Mouse (Mus musculus): Measurements from ENCODE around the gene Abcb8. TPM values are rescaled to one million over a fixed set of nuclear protein-coding genes. Genes with fewer than 3 reads are reported as not detected.

Gene Abcb8
- polyA plus RNA-seq, 1 experiment from 2014 or later: 55.2 TPM

- Histone ChIP-seq H3K4me3 (ENCODE audit: low read depth, low read length) (no peak overlapping the region), H3K36me3 (ENCODE audit: control insufficient read depth, insufficient read depth, low read length) (no peaks in the 10 kb centered on the region), H3K27ac (ENCODE audit: low read depth, low read length) (no peak overlapping the region), H3K4me2 (no peak overlapping the region), H3K27me3 (replicated peaks; ENCODE audit: control insufficient read depth, insufficient read depth, low read length) (peaks cover 45% of the 10 kb centered on the region), H3K9me3 (ENCODE audit: control insufficient read depth, low read length) (no peaks in the 10 kb centered on the region), H3K9ac (ENCODE audit: low read depth, low read length) (no peak overlapping the region), H3K4me1 (replicated peaks; ENCODE audit: control insufficient read depth, insufficient read depth, low read length) (peaks cover 31% of the 10 kb centered on the region)
- DNase-seq (ENCODE audit: low spot score) (no peak), ATAC-seq (replicated peaks; ENCODE audit: low FRiP score) (no peak)
- 85% methylated on average over 5 of the region's 5 CpGs for WGBS
These were observed 8.1 kb upstream of the Abcb8 start for GRCm38 (mm10) chr5:24385374-24385773.

GRCm38 (mm10) chr5:24385887-24386550 lies 7.4 kb upstream of the Abcb8 start:
- peaks cover 44% of the 10 kb centered on the region for H3K27me3 ChIP-seq (replicated peaks; ENCODE audit: control insufficient read depth, insufficient read depth, low read length)
- whole genome bisulfite sequencing: 79% methylated on average over 10 of the region's 10 CpGs
- H3K36me3 ChIP-seq (ENCODE audit: control insufficient read depth, insufficient read depth, low read length): no peaks in the 10 kb centered on the region
- H3K4me3 ChIP-seq (ENCODE audit: low read depth, low read length): no peak overlapping the region
- H3K9ac ChIP-seq (ENCODE audit: low read depth, low read length): no peak overlapping the region
- no peak overlapping the region for H3K4me2 ChIP-seq
- ATAC-seq (replicated peaks; ENCODE audit: low FRiP score) (no peak), DNase-seq (ENCODE audit: low spot score) (no peak)
- H3K4me1 ChIP-seq (replicated peaks; ENCODE audit: control insufficient read depth, insufficient read depth, low read length): peaks cover 31% of the 10 kb centered on the region
- H3K27ac ChIP-seq (ENCODE audit: low read depth, low read length): no peak overlapping the region
- H3K9me3 ChIP-seq (ENCODE audit: control insufficient read depth, low read length): no peaks in the 10 kb centered on the region

- Histone ChIP-seq H3K27me3 (replicated peaks; ENCODE audit: control insufficient read depth, insufficient read depth, low read length) (peaks cover 43% of the 10 kb centered on the region), H3K9ac (ENCODE audit: low read depth, low read length) (peak overlapping the region; percentile 62), H3K4me3 (ENCODE audit: low read depth, low read length) (peak overlapping the region; percentile 53), H3K27ac (ENCODE audit: low read depth, low read length) (no peak overlapping the region), H3K9me3 (ENCODE audit: control insufficient read depth, low read length) (no peaks in the 10 kb centered on the region), H3K36me3 (ENCODE audit: control insufficient read depth, insufficient read depth, low read length) (no peaks in the 10 kb centered on the region), H3K4me1 (replicated peaks; ENCODE audit: control insufficient read depth, insufficient read depth, low read length) (peaks cover 31% of the 10 kb centered on the region), H3K4me2 (peak overlapping the region; percentile 87)
- 1% methylated on average over 72 of the region's 73 CpGs for WGBS
- DNase-seq (ENCODE audit: low spot score) (peak; percentile 53), ATAC-seq (replicated peaks; ENCODE audit: low FRiP score) (no peak)
These were observed 5.9 kb upstream of the Abcb8 start for GRCm38 (mm10) chr5:24387264-24388241.

GRCm38 (mm10) chr5:24388246-24388915 lies 5.1 kb upstream of the Abcb8 start:
- H3K9me3 ChIP-seq (ENCODE audit: control insufficient read depth, low read length): no peaks in the 10 kb centered on the region
- ATAC-seq (replicated peaks; ENCODE audit: low FRiP score) (no peak), DNase-seq (ENCODE audit: low spot score) (no peak)
- peak overlapping the region; percentile 62 for H3K9ac ChIP-seq (ENCODE audit: low read depth, low read length)
- H3K4me1 ChIP-seq (replicated peaks; ENCODE audit: control insufficient read depth, insufficient read depth, low read length): peaks cover 28% of the 10 kb centered on the region
- H3K27me3 ChIP-seq (replicated peaks; ENCODE audit: control insufficient read depth, insufficient read depth, low read length): peaks cover 43% of the 10 kb centered on the region
- H3K4me3 ChIP-seq (ENCODE audit: low read depth, low read length): peak overlapping the region; percentile 53
- no peak overlapping the region for H3K27ac ChIP-seq (ENCODE audit: low read depth, low read length)
- H3K4me2 ChIP-seq: peak overlapping the region; percentile 87
- WGBS: 24% methylated on average over 26 of the region's 26 CpGs
- H3K36me3 ChIP-seq (ENCODE audit: control insufficient read depth, insufficient read depth, low read length): no peaks in the 10 kb centered on the region

GRCm38 (mm10) chr5:24389011-24389657 lies 4.3 kb upstream of the Abcb8 start:
- H3K27me3 ChIP-seq (replicated peaks; ENCODE audit: control insufficient read depth, insufficient read depth, low read length): peaks cover 43% of the 10 kb centered on the region
- H3K27ac ChIP-seq (ENCODE audit: low read depth, low read length): no peak overlapping the region
- no peak overlapping the region for H3K9ac ChIP-seq (ENCODE audit: low read depth, low read length)
- H3K4me2 ChIP-seq: peak overlapping the region; percentile 0; the same call in 1 of the 2 replicates
- peaks cover 29% of the 10 kb centered on the region for H3K4me1 ChIP-seq (replicated peaks; ENCODE audit: control insufficient read depth, insufficient read depth, low read length)
- no peaks in the 10 kb centered on the region for H3K36me3 ChIP-seq (ENCODE audit: control insufficient read depth, insufficient read depth, low read length)
- DNase-seq (ENCODE audit: low spot score) (no peak), ATAC-seq (replicated peaks; ENCODE audit: low FRiP score) (peak; percentile 16; the same call in 1 of the 2 replicates)
- H3K9me3 ChIP-seq (ENCODE audit: control insufficient read depth, low read length): no peaks in the 10 kb centered on the region
- H3K4me3 ChIP-seq (ENCODE audit: low read depth, low read length): no peak overlapping the region
- WGBS: 49% methylated on average over 6 of the region's 7 CpGs

GRCm38 (mm10) chr5:24389658-24390020 lies 3.8 kb upstream of the Abcb8 start:
- DNase-seq (ENCODE audit: low spot score): no peak
- Histone ChIP-seq H3K4me3 (ENCODE audit: low read depth, low read length) (no peak overlapping the region), H3K9me3 (ENCODE audit: control insufficient read depth, low read length) (no peaks in the 10 kb centered on the region), H3K27ac (ENCODE audit: low read depth, low read length) (no peak overlapping the region), H3K4me2 (peak overlapping the region; percentile 0; the same call in 1 of the 2 replicates), H3K27me3 (replicated peaks; ENCODE audit: control insufficient read depth, insufficient read depth, low read length) (peaks cover 42% of the 10 kb centered on the region), H3K9ac (ENCODE audit: low read depth, low read length) (no peak overlapping the region), H3K36me3 (ENCODE audit: control insufficient read depth, insufficient read depth, low read length) (no peaks in the 10 kb centered on the region), H3K4me1 (replicated peaks; ENCODE audit: control insufficient read depth, insufficient read depth, low read length) (peaks cover 24% of the 10 kb centered on the region)
- ATAC-seq (replicated peaks; ENCODE audit: low FRiP score): no peak
- WGBS: 77% methylated on average over 4 of the region's 4 CpGs

GRCm38 (mm10) chr5:24391864-24392263 lies 1.6 kb upstream of the Abcb8 start, which contains the start of gene Atg9b:
Gene Atg9b, minus strand, starts transcription at chr5:24392143.
- DNase-seq (ENCODE audit: low spot score): no peak
- no peaks in the 10 kb centered on the region for H3K9me3 ChIP-seq (ENCODE audit: control insufficient read depth, low read length)
- H3K9ac ChIP-seq (ENCODE audit: low read depth, low read length): no peak within 1 kb of the TSS
- H3K36me3 ChIP-seq (ENCODE audit: control insufficient read depth, insufficient read depth, low read length): 0 out of 2 replicates have a peak, but pooled peaks cover 3% of the 10 kb centered on the region
- H3K4me1 ChIP-seq (replicated peaks; ENCODE audit: control insufficient read depth, insufficient read depth, low read length): peaks cover 27% of the 10 kb centered on the region
- peaks cover 28% of the 10 kb centered on the region for H3K27me3 ChIP-seq (replicated peaks; ENCODE audit: control insufficient read depth, insufficient read depth, low read length)
- no peak within 1 kb of the TSS for H3K27ac ChIP-seq (ENCODE audit: low read depth, low read length)
- no peak within 1 kb of the TSS for H3K4me2 ChIP-seq
- WGBS: 91% methylated on average over 7 of the region's 7 CpGs
- no peak for ATAC-seq (replicated peaks; ENCODE audit: low FRiP score)
- H3K4me3 ChIP-seq (ENCODE audit: low read depth, low read length): no peak within 1 kb of the TSS

GRCm38 (mm10) chr5:24392724-24393123 lies 739 bp upstream of the Abcb8 start:
- WGBS: 69% methylated on average over 7 of the region's 7 CpGs
- no peak for DNase-seq (ENCODE audit: low spot score)
- Histone ChIP-seq H3K9me3 (ENCODE audit: control insufficient read depth, low read length) (no peaks in the 10 kb centered on the region), H3K4me2 (no peak overlapping the region), H3K4me1 (replicated peaks; ENCODE audit: control insufficient read depth, insufficient read depth, low read length) (peaks cover 21% of the 10 kb centered on the region), H3K27ac (ENCODE audit: low read depth, low read length) (no peak overlapping the region), H3K9ac (ENCODE audit: low read depth, low read length) (no peak overlapping the region), H3K27me3 (replicated peaks; ENCODE audit: control insufficient read depth, insufficient read depth, low read length) (peaks cover 20% of the 10 kb centered on the region), H3K36me3 (ENCODE audit: control insufficient read depth, insufficient read depth, low read length) (0 out of 2 replicates have a peak, but pooled peaks cover 3% of the 10 kb centered on the region), H3K4me3 (ENCODE audit: low read depth, low read length) (no peak overlapping the region)
- no peak for ATAC-seq (replicated peaks; ENCODE audit: low FRiP score)
